Mouse (Mus musculus) embryonic fibroblast, embryonic 13.5 days (primary cell): ENCODE results near the gene Olfr1499.

Source experiments
- CTCF ChIP-seq: IDR thresholded peaks from 2 replicates; pipeline ENCODE4 v1.5.1; 2011; ENCODE audit warnings: mild to moderate bottlenecking, control low read depth, low read length, moderate library complexity, borderline replicate concordance; ENCODE audit not compliant: insufficient read depth
- POLR2A ChIP-seq: IDR thresholded peaks from 2 replicates; pipeline ENCODE4 v1.6.1; 2011; ENCODE audit warnings: low read depth, mild to moderate bottlenecking, control low read depth, low read length, moderate library complexity

GRCm38 (mm10) chr19:13819347-13819746, at the start of gene Olfr1499:
- TF ChIP-seq CTCF = no peak
- no peak for TF ChIP-seq POLR2A
